Mouse (Mus musculus): ENCODE results near the gene Hmcn1.

Hmcn1 gene

DNA sequence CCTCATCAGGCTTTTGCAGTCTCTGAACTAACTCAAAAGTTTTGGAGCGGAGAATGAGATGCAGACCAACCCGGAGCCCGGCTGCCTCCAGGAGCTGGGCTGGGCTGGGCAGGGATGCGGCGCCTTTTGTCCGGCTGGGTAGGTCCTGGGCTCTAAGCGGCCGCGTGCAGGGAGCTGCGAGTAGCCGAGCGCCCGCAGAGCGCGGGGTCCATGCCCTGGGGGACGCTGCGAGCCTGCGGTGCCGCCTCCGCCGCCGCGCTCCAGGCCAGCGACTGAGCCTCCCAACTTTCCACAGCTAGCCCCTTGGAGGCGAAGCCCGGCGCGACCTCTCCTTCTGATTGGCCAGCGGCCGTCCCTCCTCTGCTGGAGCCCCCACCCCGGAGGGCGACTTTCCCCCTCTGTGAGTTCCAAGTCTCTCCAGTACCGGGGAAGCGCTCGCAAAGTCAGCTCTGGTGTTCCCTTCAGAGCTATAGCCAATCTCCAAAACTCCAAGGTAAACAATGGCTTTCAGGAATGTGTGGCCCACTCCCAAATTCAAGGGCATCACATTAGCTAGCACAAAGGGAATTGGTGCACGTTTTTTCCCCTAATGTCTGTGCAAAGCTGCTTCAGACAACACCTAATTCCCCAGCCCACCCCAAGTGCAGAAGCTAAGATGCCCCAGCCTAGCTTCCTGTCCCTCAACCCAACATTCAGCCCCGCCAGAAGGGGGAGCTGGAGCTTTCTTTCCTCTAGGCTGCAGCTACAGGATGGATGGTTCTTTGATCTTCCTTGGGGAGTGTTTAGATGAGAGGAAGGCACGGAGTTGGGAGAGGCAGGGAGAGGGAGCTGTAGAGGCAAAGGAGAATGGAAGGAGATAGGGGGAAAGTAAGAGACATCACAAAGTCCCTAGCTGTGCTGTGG is at the start of gene Hmcn1:
Gene Hmcn1 (minus strand): TSS at position 274 of the 903 bp plus-strand sequence.
- DNase-seq = peak; percentile 28

DNA sequence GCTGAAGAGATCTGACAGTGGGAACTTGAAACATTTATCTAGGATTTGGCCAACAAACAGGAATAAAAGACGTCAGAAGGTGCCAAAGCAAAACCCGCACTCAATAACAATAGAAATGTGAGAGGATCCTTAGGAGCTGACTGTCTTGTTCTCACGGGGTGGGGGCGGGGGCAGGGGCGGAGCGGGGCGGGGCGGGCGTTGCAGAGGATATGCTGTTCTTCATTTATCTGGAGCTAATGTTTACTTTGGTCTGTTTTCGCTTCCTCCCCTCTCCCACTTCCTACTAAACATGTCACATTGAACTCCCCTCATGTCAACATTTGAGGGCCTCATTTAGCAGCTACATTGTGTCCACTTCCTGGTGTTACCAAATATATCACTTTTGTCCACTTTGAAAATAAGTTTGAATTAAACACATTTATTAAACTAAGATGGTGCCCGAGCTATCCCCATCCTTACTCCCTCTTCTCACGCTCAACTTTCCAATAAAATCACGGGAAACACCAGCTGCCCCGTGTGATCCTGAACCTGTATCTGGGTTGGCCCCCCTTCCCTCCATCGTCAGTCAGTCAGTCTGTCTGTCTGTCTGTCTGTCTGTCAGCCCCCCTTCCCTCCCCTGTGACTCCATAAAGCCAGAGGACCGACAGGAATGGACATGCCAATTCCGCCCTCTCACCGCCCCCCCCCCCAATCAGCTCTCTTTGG is 47.9 kb upstream of the Hmcn1 start:
- DNase-seq = no peak

GRCm38 (mm10) chr1:151040290-151040689 is 47.1 kb upstream of the Hmcn1 start:
- DNase-seq = no peak

- DNase-seq = no peak
These were observed 46.0 kb upstream of the Hmcn1 start for GRCm38 (mm10) chr1:151039189-151039588.

GRCm38 (mm10) chr1:151038566-151038965 is 45.3 kb upstream of the Hmcn1 start:
- DNase-seq = no peak

- no peak for DNase-seq
These were observed 43.3 kb upstream of the Hmcn1 start for GRCm38 (mm10) chr1:151036405-151036985.

- no peak for DNase-seq
These were observed 42.5 kb upstream of the Hmcn1 start for GRCm38 (mm10) chr1:151035766-151036165.

DNA sequence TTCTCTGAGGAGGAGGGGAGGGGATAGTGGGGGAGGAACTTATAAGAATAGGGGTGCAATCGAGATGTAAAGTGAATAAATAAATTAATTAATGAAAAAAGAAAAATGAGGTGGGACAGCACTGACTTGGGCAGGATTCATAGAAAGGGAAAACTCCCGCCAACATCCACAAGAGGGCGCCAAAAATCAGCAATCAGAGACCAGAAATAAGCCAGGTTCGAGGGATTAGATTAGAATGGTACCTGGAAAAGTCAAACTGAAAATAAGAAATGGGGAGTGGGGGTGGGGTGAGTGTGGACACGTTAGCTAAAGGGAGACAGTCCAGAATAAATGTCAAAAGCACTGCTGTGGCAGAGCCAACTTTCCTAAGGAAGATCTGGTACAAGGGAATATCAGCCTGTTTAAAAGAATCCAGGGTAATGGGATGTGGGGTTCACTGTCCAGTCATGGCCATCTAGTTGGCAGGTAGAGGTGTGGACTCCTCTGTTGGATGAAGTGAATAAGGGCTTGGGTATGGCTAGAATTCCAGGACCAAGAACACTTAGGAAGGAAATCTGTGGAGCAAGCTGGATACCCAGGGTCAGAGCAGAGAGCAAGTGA is 41.9 kb upstream of the Hmcn1 start:
- peak; percentile 76 for DNase-seq

- DNase-seq = no peak
These were observed 40.1 kb upstream of the Hmcn1 start for GRCm38 (mm10) chr1:151033291-151033690.

DNA sequence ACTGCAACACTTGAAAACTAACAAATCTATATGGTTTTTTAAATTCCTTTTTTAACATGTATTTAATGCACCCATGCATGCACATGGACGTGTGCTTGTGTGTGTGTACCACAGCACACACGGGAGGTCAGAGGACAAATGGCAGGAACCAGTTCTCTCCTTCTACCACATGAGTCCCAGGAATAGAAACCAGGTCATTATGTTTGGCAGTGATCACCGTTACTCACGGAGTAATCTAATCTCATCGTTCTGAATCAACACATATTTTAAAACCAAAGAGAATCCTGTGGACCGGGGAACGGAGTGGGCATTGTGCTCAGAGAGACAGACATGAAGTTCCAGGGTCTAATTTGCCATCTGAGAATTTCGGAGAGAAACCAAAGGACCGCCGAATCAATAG is 38.3 kb upstream of the Hmcn1 start:
- DNase-seq = no peak

DNA sequence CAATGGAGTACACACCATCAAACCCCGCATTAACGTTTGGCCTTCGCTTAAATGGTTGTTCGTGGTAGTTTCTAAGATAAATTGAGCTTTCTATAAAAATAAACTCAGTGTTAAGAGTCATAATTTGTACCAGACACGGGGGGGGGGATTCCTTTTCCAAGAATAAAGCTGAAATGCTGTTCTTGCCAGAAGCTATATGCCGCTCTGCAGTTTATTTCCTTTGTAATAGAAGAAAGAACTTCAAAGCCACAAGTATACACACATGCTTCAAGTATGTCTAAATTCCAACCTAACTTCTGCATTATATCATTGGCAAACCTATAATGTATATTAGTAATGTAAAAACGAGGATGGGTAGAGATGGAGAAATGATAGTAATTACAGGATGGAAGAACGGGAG is 37.9 kb upstream of the Hmcn1 start:
- no peak for DNase-seq

DNA sequence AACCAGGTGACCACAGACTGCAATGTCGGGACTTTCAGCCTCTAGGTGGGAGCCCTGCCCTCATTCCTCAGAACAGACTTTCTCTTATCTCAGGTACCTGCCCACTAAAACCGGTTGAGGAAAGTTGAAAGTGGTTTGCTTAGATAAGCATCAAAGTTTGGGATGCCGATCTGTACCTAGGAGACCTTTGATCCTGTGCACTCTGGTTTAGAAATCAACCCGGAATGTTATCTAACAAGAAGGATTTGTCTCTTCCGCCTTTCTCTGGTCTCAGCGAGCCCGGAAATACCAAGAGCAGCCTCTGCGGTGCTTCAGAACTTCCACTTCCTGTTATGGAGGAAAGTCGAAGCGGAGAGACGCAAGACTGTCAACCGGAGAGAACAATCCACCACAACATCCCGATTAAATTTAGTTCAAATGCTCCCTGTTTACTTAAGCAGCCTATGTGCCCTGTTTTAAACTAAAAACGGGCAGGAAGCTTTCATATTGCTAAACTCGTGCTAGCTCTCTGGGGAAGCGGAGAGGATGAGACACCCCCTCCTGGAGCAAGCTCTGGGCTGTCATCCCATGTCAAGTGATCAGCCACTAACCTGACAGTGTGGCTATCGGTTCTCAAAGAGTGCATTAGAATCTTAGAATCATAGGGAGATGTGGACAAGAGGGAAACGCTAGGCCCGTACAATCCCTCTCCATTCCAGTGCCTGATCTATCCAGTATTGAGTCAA is 32.0 kb upstream of the Hmcn1 start:
- no peak for DNase-seq

- no peak for DNase-seq
These were observed 26.1 kb upstream of the Hmcn1 start for GRCm38 (mm10) chr1:151019273-151019890.

DNA sequence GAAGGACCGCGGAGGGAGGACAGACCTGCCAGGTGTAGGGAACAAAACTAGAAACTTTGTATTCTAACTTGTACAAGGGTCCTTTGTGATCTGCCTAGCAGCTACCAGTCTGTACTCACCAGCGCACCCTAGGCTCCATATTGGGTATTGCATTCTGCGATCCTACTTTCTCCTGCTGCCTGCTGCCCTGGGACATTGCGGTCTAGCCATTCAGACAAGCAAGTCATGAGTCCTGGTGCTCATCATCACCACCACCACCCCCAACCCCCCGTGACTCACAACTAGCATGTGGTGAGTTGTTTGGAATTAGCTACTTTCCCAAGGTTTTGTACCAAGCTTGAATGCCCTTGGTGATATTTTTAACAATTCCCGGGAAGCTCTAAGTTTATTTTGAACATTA is 17.8 kb upstream of the Hmcn1 start:
- peak; percentile 72 for DNase-seq

DNA sequence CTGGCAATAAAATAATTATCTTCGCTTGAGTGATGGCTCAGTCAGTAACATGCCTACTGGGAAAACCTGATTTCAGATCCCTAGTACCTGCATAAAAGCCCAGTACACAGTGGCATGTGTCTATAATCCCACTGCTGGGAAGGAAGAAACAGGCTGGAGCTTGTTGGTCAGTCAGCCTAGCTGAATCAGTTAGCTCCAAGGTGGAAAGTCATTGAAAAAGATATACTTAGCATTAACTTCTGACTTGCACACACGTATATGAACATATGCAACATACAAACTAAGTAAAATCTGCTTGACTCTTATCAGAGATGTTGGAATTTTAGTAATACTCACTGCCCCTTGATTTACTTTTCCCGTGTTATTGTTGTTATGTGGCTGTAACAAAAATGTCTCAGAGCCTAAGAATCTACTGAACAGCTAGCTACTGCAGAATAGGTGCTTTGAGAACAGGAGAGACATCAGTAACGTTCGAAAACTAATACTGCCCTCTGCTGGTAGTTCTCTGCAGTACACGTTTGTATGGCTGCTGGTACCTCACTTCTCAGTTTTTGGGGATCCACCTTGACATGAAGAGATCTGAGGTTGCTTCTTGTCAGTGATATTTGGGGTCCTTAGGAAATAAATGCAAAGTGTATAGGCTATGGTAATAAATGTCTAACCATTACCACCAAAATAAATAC is 16.0 kb upstream of the Hmcn1 start:
- DNase-seq = peak; percentile 66

DNA sequence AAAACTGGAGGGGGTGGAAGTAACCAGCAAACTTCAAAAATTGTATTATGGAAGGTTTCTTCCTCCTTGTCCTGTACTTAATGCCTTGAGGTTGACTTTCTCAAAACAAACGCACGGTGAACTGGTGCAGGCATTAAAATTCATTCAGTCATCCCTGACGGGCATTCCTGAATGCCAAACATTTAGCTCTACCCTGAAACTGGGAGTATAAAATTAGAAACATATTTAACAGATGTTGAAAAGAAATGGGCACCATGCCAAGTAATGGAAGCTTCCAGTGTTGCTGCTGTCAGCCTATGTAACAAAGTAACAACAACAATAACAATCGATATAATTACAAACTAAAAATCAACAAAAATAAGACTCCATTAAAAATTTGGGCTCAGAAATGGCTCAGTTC is 14.5 kb upstream of the Hmcn1 start:
- DNase-seq = no peak

DNA sequence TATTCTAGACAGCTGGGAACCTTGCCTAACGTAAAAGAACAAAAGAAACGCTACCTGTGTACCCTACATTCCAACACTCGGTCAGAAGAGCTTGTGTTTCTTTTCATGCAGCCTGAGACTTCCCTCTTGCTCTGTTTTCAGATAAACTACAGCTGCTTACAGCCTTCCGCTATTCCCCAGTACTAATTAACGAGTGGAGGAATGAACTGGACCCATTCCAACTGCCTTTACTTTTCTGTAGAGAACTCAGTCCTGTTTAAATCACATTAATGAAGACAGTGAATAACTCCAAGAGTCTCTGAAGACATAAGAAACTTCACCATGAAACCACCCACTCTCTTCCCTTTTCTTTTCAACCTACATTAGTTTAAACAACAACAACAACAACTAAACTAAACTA is 10.8 kb upstream of the Hmcn1 start:
- DNase-seq = no peak

DNA sequence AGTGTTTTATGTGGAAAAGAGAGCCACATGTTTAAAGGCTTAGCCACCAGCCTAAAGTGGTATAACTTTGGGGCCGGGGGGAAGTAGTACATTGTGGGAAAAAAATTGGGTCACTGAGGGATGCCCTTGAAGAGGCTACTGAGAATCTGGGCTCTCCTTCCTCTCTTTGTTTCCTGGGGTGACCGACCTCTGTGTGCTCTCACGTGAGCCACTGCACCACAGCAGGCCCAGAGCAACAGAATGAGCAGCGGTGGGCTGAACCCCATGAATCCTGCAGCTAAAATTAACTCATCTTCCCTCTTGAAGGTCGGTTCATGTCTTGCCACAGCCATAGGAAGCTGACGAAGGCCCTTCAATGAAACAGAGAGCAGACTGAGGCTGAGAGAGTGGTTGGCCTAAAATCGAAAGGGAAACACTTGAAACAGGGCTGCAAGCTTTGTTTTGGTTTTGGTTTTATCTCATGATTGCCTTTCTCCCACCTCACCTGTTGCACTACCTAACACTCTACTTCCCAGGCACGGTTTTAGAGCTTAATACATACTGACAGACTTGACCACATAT is 8.7 kb upstream of the Hmcn1 start:
- no peak for DNase-seq

GRCm38 (mm10) chr1:151000714-151001113 is 7.5 kb upstream of the Hmcn1 start:
- DNase-seq = no peak

DNA sequence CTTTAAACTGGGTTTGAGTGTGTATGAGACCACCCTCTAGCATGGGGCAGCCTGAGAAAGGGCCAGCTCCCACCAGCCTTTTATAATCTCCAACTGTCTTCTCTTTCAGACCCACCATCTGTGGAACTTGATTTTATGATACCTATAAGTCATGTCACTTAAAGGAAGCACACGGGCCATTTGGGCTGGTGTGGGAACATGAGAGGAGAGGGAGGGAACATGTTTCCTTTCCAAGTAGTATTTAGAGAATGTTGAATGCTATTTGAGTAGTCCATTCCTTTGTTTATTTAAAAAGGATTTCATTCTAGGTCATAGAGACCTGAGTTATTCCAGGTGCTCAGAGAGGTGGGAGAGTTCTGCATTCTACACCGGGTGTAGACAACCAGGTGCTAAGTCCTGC is 1.4 kb upstream of the Hmcn1 start:
- no peak for DNase-seq

DNA sequence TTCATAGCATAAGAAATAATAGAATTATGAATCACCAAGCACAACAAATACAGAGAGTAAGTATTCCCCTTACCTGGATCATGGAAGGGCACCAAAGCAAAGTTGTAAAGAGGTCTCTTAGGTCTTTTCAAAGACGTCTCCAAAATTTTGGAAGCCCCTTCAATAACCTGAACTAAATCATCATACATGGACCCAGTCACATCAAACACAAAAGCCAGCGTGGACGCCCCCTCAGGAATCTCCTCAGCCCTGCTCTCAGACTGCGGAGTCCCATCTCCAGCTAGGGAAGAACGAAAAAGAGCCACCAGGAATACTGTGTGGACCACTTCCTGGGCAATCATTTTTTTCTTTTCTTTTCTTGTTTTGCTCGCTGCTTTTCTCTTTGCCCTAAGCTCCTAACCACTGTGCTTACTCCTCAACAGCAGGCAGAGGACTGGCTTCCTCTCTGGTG is 499 bp downstream of the Hmcn1 start:
- DNase-seq = no peak

Data from right cerebral cortex, postnatal 4 days (tissue).